Mouse (Mus musculus): ENCODE results near the gene Arsb. TPM values are rescaled to one million over a fixed set of nuclear protein-coding genes. Genes with fewer than 3 reads are reported as not detected.

Gene Arsb
- total RNA-seq, 2 experiments from 2014 or later = 83.3 to 84.2 TPM

Small RNA genes lying within 50 kb of the gene (microRNA-seq; reads per million reads assigned to microRNA genes)
- gene Gm25534 = 0 reads per million in 2 experiments
- 0 reads per million in 2 experiments for gene Mir5624

Other genes with a start within 250 kb of the Arsb start
- gene Bhmt, start 133.7 kb upstream of the Arsb start, total RNA-seq (2021) = not detected
- under 1 TPM; 0.25 to 0.28 TPM for gene Bhmt2, start 97.3 kb upstream of the Arsb start, total RNA-seq (2021)
- under 1 TPM; 0.41 to 0.57 TPM for gene Dmgdh, start 97.2 kb upstream of the Arsb start, total RNA-seq (2021)

Data from left cerebral cortex, postnatal 25 days (tissue).